Mouse (Mus musculus): ENCODE measurements at regions not wholly inside any gene's neighbourhood (a gene's known extent, or its start where the extent isn't known, plus 50 kb on each side); places are given as distances from the start of the nearest gene placed in this dataset.
A peak's percentile ranks its signal among the peaks of the same experiment; 100 is the strongest.

DNA sequence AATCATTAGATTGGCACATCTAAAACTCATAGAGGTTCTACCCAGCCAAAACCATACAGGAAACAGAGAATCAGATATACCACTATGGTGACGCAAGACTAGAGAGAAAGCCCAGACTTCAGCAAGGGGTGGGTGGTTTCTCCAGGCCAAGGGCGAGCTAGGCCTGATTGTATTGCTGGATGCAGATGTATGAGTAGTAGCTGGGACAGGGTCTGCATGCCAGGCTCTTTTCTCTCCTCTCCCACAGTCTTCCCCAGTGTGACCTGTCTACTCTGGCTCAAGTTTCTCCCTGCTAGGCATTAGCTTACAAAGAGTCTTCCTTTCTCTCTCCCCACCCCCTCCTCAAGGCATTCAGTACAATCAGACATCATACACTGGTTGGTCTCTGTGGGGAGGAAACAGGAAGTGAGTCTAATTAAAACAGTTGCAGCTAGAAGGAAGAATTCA, 181.8 kb upstream of the Sesn3 start:
- DNase-seq (ENCODE audit: low spot score in 2 of 2) = no peak

- DNase-seq (ENCODE audit: low spot score in 2 of 2) = no peak
Observed at GRCm38 (mm10) chr9:14103538-14103937, 171.3 kb upstream of the Sesn3 start.

DNA sequence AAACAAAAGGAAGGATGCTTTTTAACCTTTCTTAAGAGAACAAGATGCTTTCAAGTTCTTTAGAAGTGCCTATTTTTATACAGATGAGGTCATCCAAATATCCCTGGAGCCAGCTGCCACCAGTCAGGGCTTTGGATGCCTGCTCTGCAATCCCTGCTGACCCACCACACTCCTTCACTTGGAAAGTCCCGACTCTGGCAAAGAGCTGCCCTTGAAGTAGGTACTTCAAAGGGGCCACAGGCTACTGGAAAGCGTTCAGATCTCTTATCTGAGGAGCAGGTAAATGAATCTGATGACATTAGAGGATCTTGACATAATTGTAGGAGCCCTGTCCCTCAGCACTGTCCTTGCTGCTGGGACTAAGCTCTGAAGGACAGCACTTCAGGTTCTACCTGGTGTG, 169.9 kb upstream of the Sesn3 start:
- no peak for DNase-seq (ENCODE audit: low spot score in 2 of 2)

DNA sequence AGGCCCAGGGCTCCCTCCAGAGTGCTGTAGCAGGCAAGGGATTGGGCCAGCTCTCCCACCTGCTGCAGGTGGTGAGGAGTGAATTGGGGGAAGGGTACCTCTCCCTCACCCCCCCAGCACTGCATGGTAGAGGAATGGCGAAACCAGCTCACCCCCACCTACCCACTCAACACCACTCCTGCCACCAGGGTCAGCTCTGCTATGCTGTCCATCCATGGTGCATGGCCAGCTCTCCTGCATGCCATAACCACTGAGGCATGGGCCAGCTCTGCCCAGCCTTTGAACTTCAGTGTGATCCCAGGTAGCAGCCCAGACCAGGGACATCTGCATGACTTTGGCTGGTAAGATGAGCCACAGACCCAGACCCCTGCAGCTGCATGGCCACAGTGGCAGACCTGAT, 168.5 kb upstream of the Sesn3 start:
- DNase-seq (ENCODE audit: low spot score in 2 of 2) = no peak

DNA sequence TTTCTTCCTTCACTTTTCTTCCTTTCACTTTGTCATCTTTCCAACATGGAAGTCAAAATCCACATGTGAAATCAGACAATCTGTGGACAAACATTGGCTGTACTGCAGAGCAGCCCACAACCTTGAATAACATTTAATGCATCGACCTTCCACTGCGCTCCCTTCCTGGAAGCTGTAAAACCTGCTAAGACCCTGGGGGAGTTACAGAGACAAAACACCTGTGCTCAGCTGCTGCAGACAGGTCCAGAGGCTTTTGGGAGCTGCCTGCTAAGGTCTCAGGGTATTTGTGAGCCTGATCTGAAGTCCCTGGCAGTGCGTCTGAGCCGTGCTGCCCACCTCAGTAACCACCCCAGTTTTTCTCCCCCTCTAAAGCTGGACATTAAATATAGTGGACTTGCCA, 166.1 kb upstream of the Sesn3 start:
- no peak for DNase-seq (ENCODE audit: low spot score in 2 of 2)

DNA sequence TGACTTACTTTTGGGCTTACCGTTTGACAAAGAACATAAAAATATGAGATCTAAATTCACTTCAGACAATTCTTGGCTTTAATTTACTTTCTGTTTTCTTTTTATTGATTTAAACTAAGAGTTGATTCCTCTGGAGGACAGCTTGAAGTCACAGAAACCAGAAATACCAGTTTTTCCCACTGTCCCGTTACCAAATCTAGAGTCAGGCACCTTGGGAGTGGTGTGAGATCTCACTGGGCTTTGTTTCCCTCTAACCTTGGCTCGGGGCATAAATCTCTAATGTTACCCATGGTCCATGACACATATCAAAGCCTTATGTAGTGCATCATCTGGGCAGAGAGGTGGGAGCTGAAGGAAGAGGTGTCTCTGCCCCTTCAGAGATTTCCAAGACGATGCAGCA, 165.4 kb upstream of the Sesn3 start:
- DNase-seq (ENCODE audit: low spot score in 2 of 2) = no peak

DNA sequence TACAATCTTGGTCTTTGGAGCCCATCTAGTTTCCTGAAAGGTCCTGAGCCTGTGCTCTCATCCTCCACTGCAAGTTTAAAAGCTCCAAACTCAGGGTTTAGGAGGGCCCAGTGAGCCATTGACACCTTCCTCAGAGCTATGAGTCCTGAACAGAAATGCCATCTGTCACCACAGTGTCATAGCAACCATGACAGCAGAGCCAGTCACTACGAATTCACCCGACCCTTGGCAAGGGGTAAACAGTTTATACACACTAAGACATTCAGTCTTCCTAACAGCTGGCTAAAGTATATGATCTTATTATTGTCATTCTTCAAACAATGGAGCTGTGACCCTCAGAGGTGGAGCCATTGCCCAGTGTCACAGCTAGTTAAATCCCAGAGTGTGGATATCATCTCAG, 163.2 kb upstream of the Sesn3 start:
- no peak for DNase-seq (ENCODE audit: low spot score in 2 of 2)

GRCm38 (mm10) chr9:14115521-14115920, 159.3 kb upstream of the Sesn3 start:
- no peak for DNase-seq (ENCODE audit: low spot score in 2 of 2)

GRCm38 (mm10) chr9:14116097-14116840, 158.6 kb upstream of the Sesn3 start:
- DNase-seq (ENCODE audit: low spot score in 2 of 2) = no peak

GRCm38 (mm10) chr9:14133372-14133771, 141.5 kb upstream of the Sesn3 start:
- DNase-seq (ENCODE audit: low spot score in 2 of 2) = no peak

DNA sequence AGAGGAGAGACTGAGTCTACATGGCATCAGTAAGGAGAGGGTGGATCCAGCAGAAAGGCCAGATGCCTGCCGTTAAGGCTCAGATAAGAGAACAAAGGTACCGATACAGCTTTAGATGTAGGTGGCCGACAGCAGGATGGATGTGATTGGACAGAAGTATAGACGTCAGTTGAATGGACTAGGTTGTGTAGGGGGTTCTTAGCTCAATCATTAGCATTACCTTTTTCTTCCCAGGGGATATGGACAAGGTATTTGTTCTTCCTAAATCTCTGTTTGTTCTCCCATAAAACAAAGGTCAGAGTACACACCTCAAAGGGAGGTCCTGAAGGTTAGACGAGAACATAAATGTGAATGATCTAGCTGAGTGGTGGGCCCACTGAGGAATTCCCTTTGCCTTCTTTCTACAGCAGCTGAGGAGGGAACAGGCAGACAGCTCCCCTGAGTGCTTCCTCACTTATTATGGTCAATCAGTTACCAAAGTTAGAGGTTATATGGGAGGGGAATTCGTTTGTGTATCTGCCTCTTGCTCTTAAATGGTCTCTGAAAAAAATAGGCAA, 139.9 kb upstream of the Sesn3 start:
- DNase-seq (ENCODE audit: low spot score in 2 of 2) = no peak

GRCm38 (mm10) chr9:14141321-14141720, 133.5 kb upstream of the Sesn3 start:
- no peak for DNase-seq (ENCODE audit: low spot score in 2 of 2)

- DNase-seq (ENCODE audit: low spot score in 2 of 2) = no peak
Observed at GRCm38 (mm10) chr9:14143988-14144387, 130.9 kb upstream of the Sesn3 start.

DNA sequence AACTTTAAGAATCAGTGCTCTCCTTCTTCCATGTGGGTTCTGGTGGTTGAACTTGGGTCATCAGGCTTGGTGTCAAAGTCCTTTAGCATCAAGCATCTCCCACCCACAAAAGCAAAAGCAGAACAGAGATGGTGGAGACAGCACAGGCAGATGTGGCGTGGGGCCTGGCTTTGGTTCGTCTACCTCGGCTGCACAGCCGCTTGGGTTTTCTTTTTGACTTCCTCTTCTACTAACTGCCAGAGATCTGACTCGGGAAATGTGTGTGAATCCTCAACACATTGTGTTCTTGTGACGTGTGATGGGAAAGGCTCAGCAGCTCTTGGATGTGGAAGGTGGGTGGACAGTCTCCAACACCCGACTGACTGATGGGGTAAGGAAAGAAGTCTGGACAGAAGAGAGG, 127.8 kb upstream of the Sesn3 start:
- DNase-seq (ENCODE audit: low spot score in 2 of 2) = peak in 1 of 2 experiments; percentile 20

DNA sequence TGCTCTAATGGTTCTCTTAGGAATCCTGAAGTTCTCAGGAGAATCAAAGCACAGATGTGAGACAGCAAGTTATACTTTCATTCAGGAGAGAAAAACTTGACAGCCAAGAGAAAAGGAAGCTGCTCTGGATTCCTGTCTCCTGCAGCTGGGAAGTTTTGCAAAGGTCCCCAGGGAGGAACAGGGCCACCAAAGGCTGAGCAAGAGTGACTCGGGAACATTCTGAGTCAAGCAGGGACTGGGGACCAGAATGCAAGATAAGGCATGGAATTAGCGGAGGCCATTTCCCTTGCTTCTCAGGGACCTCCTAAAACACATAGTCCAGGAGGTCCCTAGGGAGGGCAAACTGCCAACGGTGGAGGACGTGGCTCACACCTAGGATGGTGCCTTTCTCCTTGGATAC, 127.1 kb upstream of the Sesn3 start:
- no peak for DNase-seq (ENCODE audit: low spot score in 2 of 2)

- no peak for DNase-seq (ENCODE audit: low spot score in 2 of 2)
Observed at GRCm38 (mm10) chr9:14150288-14150687, 124.6 kb upstream of the Sesn3 start.

GRCm38 (mm10) chr9:14156967-14157366, 117.9 kb upstream of the Sesn3 start:
- DNase-seq (ENCODE audit: low spot score in 2 of 2) = no peak

- DNase-seq (ENCODE audit: low spot score in 2 of 2) = no peak
Observed at GRCm38 (mm10) chr9:14158096-14158837, 116.6 kb upstream of the Sesn3 start.

- DNase-seq (ENCODE audit: low spot score in 2 of 2) = no peak
Observed at GRCm38 (mm10) chr9:14160207-14160606, 114.7 kb upstream of the Sesn3 start.

DNA sequence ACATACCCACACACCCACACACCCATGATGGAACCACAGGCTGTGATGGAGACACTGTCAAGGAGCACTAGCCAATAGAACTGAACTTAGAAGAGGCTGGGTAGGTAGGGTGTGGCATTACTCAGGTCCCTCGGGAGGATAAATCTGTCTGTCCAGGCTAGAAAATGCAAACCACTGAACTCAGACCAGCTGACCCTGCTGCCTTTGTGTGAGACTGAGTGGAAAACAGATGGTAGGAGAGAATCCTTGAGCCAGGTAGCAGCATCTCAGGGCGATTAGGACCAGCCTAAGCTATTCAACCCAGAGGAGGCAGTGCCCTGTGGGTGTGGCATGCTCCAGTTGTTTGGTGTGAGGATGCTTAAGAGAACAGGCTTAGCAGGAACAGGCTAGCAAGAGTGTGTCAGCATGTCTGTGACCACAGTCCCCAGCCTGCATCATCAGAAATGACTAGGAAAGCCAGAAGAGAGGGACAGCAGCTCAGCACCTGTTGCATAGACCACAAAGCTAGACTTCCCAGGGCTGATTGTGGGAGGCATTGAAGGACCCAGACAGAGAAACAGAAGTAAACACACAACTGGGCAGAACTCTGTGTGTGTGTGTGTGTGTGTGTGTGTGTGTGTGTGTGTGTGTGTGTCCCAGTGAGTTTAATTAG, 103.2 kb upstream of the Sesn3 start:
- no peak for DNase-seq (ENCODE audit: low spot score in 2 of 2)

- no peak for DNase-seq (ENCODE audit: low spot score in 2 of 2)
Observed at GRCm38 (mm10) chr9:14173631-14174323, 101.1 kb upstream of the Sesn3 start.

Measured in spleen, postnatal 14 days (tissue).